Mouse (Mus musculus): ENCODE data around the gene Colgalt2. TPM values are rescaled to one million over a fixed set of nuclear protein-coding genes. Genes with fewer than 3 reads are reported as not detected.

The Colgalt2 gene
- polyA plus RNA-seq, 1 experiment = 0.63 TPM

DNA sequence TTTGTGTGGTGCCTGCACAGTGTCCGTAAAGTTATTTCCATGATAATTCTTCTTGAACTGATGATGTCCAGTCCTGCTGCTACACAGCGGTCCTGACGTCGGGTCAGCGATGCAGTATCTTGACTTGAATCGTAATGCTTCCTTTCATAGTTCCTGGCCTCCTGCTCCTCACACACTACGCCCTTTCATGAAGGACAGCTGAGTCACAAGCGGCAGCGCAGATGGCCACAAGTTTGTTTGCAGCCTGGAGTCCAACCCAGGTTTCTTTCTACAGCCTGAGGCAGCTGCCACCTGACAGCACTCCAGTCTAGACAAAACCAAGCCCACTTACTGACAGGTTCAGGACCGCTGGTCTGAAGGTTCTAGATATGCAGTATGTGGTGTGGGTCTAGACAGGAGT, 40.2 kb downstream of the Colgalt2 start:
- no peaks in the 10 kb centered on the region for H3K27me3 ChIP-seq (ENCODE audit: control insufficient read depth, insufficient read depth, low read length)
- no peak overlapping the region for H3K27ac ChIP-seq (ENCODE audit: insufficient read depth, low read depth, low read length)
- H3K36me3 ChIP-seq (ENCODE audit: control insufficient read depth, insufficient read depth, low read length) = no peaks in the 10 kb centered on the region
- TF ChIP-seq POLR2A (IDR thresholded peaks at IDR 0.05; ENCODE audit: low read depth, low read length) = no peak
- no peak overlapping the region for H3K4me3 ChIP-seq (ENCODE audit: low read depth, low read length)
- H3K4me1 ChIP-seq (ENCODE audit: control insufficient read depth, insufficient read depth, insufficient read length, low read length) = no peaks in the 10 kb centered on the region
- 83% methylated on average over 10 of the region's 10 CpGs for WGBS

DNA sequence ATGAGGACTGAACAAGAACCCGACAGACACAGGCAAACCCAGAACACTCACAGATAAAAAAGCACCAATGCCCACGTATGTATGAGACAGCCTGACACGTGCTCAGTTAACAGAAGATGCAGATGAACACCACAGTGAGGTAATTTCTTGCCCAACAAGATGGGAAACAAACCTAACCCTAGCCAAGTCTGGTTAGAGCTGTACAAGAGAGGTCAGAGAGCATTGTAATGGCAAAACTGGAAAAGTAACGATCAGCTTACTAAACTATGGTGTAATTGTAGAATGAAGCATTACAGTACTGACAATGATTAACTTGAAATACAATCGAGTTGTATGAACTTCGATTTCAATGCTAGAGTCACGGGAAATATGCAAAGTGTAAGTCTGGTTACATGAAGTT, 45.0 kb downstream of the Colgalt2 start:
- no peaks in the 10 kb centered on the region for H3K4me1 ChIP-seq (ENCODE audit: control insufficient read depth, insufficient read depth, insufficient read length, low read length)
- 42% methylated on average over 7 of the region's 7 CpGs for WGBS
- no peaks in the 10 kb centered on the region for H3K36me3 ChIP-seq (ENCODE audit: control insufficient read depth, insufficient read depth, low read length)
- no peak overlapping the region for H3K4me3 ChIP-seq (ENCODE audit: low read depth, low read length)
- no peak overlapping the region for H3K27ac ChIP-seq (ENCODE audit: insufficient read depth, low read depth, low read length)
- TF ChIP-seq CTCF (IDR thresholded peaks at IDR 0.05; ENCODE audit: extremely low read depth, insufficient read length, insufficient replicate concordance, low read depth, low read length) (no peak), POLR2A (IDR thresholded peaks at IDR 0.05; ENCODE audit: low read depth, low read length) (no peak)
- no peaks in the 10 kb centered on the region for H3K27me3 ChIP-seq (ENCODE audit: control insufficient read depth, insufficient read depth, low read length)

DNA sequence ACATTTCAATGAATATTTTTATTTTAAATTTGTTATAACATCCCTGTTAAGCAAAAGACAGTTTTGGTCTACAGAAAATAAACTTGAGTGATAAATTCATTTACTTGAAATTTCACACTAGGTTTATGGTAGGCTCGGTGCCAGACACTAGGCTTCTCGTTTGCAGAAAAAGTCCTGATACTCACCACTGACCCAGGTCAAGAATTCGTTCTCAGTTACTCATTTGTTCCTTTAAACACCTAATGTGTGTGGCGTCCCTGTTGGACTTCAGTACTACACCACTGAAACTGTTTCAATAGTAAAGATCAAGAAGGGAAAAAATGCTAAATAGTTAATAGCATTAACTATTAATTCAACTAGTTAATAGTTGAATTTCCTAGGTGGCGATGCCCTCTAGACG, 46.3 kb downstream of the Colgalt2 start:
- no peaks in the 10 kb centered on the region for H3K27me3 ChIP-seq (ENCODE audit: control insufficient read depth, insufficient read depth, low read length)
- no peaks in the 10 kb centered on the region for H3K4me1 ChIP-seq (ENCODE audit: control insufficient read depth, insufficient read depth, insufficient read length, low read length)
- 73% methylated on average over 6 of the region's 6 CpGs for WGBS
- H3K27ac ChIP-seq (ENCODE audit: insufficient read depth, low read depth, low read length) = no peak overlapping the region
- H3K36me3 ChIP-seq (ENCODE audit: control insufficient read depth, insufficient read depth, low read length) = no peaks in the 10 kb centered on the region
- H3K4me3 ChIP-seq (ENCODE audit: low read depth, low read length) = no peak overlapping the region
- TF ChIP-seq POLR2A (IDR thresholded peaks at IDR 0.05; ENCODE audit: low read depth, low read length) (no peak), CTCF (IDR thresholded peaks at IDR 0.05; ENCODE audit: extremely low read depth, insufficient read length, insufficient replicate concordance, low read depth, low read length) (no peak)

DNA sequence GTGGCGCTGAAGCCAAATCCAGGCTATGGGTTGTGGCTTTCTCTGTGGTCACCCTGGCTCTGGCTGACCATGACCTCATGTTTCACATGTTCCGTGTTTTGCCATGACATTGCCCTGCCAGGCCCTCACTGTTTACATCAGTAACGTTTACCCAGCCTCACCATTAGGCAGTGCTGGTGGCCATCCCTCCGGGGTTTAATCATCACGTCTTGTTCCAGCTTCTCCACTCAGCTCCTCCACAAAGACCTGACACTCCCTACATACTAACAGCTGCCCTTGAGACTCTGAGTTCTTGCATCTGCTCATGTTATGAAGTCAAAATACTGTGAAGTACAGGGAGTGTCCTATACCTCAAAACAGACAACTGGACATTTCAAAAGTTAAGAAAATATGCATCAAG, 54.9 kb downstream of the Colgalt2 start:
- H3K27ac ChIP-seq (ENCODE audit: insufficient read depth, low read depth, low read length) = no peak overlapping the region
- no peaks in the 10 kb centered on the region for H3K27me3 ChIP-seq (ENCODE audit: control insufficient read depth, insufficient read depth, low read length)
- TF ChIP-seq POLR2A (IDR thresholded peaks at IDR 0.05; ENCODE audit: low read depth, low read length) (no peak), CTCF (IDR thresholded peaks at IDR 0.05; ENCODE audit: extremely low read depth, insufficient read length, insufficient replicate concordance, low read depth, low read length) (no peak)
- no peaks in the 10 kb centered on the region for H3K4me1 ChIP-seq (ENCODE audit: control insufficient read depth, insufficient read depth, insufficient read length, low read length)
- no peaks in the 10 kb centered on the region for H3K36me3 ChIP-seq (ENCODE audit: control insufficient read depth, insufficient read depth, low read length)
- WGBS = 61% methylated on average over 5 of the region's 5 CpGs
- no peak overlapping the region for H3K4me3 ChIP-seq (ENCODE audit: low read depth, low read length)

DNA sequence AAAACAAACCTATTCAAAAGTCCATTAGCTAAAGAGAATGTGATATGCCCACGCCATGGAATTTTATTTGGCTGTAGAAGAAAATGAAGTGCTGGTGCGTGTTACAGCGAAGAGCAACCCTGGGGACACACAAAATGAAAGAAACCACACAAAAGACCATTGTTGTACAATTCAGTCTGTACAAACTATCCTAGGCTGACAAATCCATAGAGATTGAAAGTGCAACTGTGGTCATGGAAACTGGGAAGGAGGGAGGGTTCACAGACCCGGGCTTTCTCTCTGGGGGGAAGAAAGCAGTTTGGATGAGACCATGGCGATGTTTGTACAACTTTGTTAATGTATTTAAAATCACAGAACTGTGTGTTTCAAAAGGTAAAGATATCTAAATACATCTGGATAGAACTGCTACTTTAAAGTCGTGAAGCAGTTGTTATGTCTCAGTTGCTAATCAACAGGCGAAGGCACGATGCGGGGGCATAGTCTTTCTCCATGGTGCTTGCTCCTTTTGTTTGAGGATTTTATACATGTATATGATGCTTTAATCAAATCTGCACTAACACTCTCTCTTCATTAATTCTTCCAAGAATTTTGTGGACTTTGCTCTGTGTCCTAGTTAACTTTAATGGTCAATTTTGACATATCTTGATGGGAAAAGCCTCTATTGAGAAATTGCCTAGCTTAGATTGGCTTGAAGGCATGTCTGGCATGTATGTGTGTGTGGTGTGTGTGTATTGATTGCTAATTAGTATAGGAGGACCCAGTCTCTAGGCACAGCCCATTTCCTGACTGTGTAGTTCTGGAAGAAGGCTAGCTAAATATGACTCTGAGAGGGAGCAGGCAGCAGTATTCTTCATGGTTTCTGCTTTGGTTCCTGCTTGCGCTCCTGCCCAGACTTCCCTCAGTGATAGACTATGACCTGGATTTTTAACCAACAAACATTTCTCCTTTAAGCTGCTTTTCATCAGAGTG, 55.9 kb downstream of the Colgalt2 start:
- Histone ChIP-seq H3K36me3 (ENCODE audit: control insufficient read depth, insufficient read depth, low read length) (no peaks in the 10 kb centered on the region), H3K4me3 (ENCODE audit: low read depth, low read length) (no peak overlapping the region), H3K4me1 (ENCODE audit: control insufficient read depth, insufficient read depth, insufficient read length, low read length) (no peaks in the 10 kb centered on the region), H3K27ac (ENCODE audit: insufficient read depth, low read depth, low read length) (no peak overlapping the region), H3K27me3 (ENCODE audit: control insufficient read depth, insufficient read depth, low read length) (no peaks in the 10 kb centered on the region)
- TF ChIP-seq CTCF (IDR thresholded peaks at IDR 0.05; ENCODE audit: extremely low read depth, insufficient read length, insufficient replicate concordance, low read depth, low read length) = no peak
- no peak for TF ChIP-seq POLR2A (IDR thresholded peaks at IDR 0.05; ENCODE audit: low read depth, low read length)
- WGBS = 77% methylated on average over 10 of the region's 10 CpGs

DNA sequence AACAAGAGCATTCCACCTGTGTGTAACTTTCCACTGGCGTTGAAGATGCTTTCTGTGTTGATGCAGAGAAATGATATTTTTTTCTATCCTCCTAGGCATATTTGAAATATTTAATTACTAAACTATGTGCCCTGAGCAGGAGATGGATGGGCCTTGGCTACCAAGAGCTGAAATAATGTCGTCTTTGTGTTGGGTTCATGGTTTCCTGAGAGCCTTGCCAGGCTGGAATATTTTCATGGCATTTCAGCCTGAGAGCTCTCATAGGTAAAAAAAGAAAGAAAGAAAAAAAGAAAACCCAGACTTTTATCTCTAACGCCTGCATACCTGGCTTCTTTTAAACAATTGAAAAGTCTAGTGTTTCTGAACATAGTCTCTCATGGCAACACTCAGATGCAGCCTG, 56.6 kb downstream of the Colgalt2 start:
- Histone ChIP-seq H3K27me3 (ENCODE audit: control insufficient read depth, insufficient read depth, low read length) (no peaks in the 10 kb centered on the region), H3K4me3 (ENCODE audit: low read depth, low read length) (no peak overlapping the region), H3K4me1 (ENCODE audit: control insufficient read depth, insufficient read depth, insufficient read length, low read length) (no peaks in the 10 kb centered on the region), H3K36me3 (ENCODE audit: control insufficient read depth, insufficient read depth, low read length) (no peaks in the 10 kb centered on the region), H3K27ac (ENCODE audit: insufficient read depth, low read depth, low read length) (no peak overlapping the region)
- no peak for TF ChIP-seq CTCF (IDR thresholded peaks at IDR 0.05; ENCODE audit: extremely low read depth, insufficient read length, insufficient replicate concordance, low read depth, low read length)
- WGBS = 55% methylated on average over 3 of the region's 3 CpGs

DNA sequence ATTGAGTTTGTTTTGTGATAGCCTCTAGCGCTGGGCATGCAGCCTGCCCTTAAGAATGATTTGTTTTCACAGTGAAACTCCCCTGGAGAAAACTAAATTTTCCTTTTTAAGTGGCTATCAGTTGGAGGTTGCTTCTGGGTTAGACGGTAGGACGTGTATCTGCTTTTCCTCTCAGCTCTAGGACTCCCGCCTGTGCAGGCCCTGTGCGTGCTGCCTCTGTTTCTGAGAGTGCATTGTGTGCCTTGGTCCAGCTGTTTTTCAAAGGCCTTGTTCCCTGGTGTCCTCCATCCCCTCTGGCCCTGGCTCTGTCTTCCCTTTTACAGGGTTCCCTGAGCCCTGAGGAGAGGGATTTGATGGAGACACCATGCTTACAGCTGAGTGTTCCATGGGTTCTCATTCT, 58.0 kb downstream of the Colgalt2 start:
- TF ChIP-seq CTCF (IDR thresholded peaks at IDR 0.05; ENCODE audit: extremely low read depth, insufficient read length, insufficient replicate concordance, low read depth, low read length) (no peak), POLR2A (IDR thresholded peaks at IDR 0.05; ENCODE audit: low read depth, low read length) (no peak)
- Histone ChIP-seq H3K4me1 (ENCODE audit: control insufficient read depth, insufficient read depth, insufficient read length, low read length) (no peaks in the 10 kb centered on the region), H3K36me3 (ENCODE audit: control insufficient read depth, insufficient read depth, low read length) (no peaks in the 10 kb centered on the region), H3K27ac (ENCODE audit: insufficient read depth, low read depth, low read length) (no peak overlapping the region), H3K4me3 (ENCODE audit: low read depth, low read length) (no peak overlapping the region), H3K27me3 (ENCODE audit: control insufficient read depth, insufficient read depth, low read length) (no peaks in the 10 kb centered on the region)
- 71% methylated on average over 5 of the region's 5 CpGs for WGBS

All from small intestine, adult 2 months (tissue).